ENCODE assay signal across 8 mouse cellular contexts in the genomic region with DNA sequence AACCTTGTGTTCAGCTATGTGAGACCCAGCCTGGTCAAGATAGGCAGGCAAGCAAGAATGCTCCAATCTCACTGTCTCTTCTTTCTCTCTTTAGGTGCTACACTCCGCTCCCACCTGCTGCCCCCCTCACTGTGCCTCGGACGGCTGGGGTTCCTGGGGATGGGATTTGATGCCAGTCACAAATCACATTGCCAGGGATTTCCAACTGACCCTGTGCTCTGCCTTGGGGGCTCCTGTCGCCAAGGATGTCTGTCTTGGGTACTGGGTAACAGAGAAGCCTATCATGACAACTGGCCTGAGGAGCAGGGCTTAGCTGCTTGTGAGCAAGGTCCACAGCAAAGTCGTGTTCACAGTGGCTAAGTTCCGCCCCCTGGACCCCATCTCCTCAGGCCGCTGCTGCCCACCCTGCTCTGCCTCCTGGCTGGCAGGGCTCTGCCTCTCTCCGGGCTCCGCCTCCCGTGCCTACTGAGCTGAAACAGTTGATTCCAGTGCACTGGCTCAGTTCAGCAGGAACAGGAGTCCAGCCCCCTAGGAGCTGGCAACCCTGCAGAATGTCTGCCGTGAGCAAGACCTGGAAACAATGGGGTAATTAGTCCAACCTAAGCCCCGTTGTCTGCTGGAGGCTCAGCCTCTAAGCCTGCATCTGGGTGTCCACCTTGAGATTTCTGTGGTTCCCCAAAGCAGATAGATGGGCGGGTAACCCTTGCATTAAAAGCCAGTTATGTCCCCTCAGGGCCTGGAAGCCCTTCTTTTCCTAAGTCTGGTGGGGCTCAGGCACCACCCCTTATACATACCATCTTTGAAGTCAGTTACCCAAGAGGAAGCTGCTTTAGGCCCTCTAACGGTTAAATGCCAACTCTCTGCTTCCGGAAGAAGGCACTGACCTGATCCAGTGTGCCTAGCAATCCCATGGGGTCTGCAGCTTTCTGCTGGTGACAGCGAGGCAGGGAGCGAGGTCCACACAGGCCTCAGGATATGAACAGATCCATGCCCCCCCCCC. TPM values are rescaled to one million over a fixed set of nuclear protein-coding genes. Genes with fewer than 3 reads are reported as not detected.
DNase-seq lines count a peak whose midpoint lies in the region; ATAC-seq lines count a peak whose summit lies in the region.

No protein-coding gene starts in this region.

- no peak for DNase-seq in lung, postnatal 4 days
- peak; percentile 60 to 69 for DNase-seq in kidney, postnatal 25 days
- peak; percentile 45 for DNase-seq in splenic B cell, adult 2 months (ENCODE audit: low read depth, low spot score)
- DNase-seq in frontal cortex, postnatal 36 days (ENCODE audit: low spot score in 2 of 2), result no peak
- DNase-seq in right cerebral cortex, postnatal 10 days (ENCODE audit: low spot score in 2 of 2), result no peak
- no peak for DNase-seq in gastrocnemius, adult 8-10 months (ENCODE audit: low spot score in 2 of 2)

- no peak overlapping the region for H3K4me3 ChIP-seq in lung, embryonic 15.5 days
- H3K4me3 ChIP-seq in forebrain, embryonic 12.5 days (replicated peaks), result no peak overlapping the region

- no peak overlapping the region; the same call in 1 of the 2 replicates for H3K4me2 ChIP-seq in lung, embryonic 15.5 days
- H3K4me2 ChIP-seq in forebrain, embryonic 12.5 days, result no peak overlapping the region

- no peaks in the 10 kb centered on the region for H3K27me3 ChIP-seq in lung, embryonic 15.5 days
- no peaks in the 10 kb centered on the region for H3K27me3 ChIP-seq in forebrain, embryonic 12.5 days
- H3K27me3 ChIP-seq in splenic B cell, adult 2 months (ENCODE audit: control insufficient read depth, insufficient read depth, low read length, poor library complexity, severe bottlenecking), result no peaks in the 10 kb centered on the region

- H3K9me3 ChIP-seq in lung, embryonic 15.5 days, result no peaks in the 10 kb centered on the region
- no peaks in the 10 kb centered on the region for H3K9me3 ChIP-seq in forebrain, embryonic 12.5 days

- H3K9ac ChIP-seq in lung, embryonic 15.5 days, result no peak overlapping the region
- peak overlapping the region; percentile 33; the same call in 1 of the 2 replicates for H3K9ac ChIP-seq in forebrain, embryonic 12.5 days

- H3K27ac ChIP-seq in lung, embryonic 15.5 days, result peak overlapping the region; percentile 70
- peak overlapping the region; percentile 54; the same call in 1 of the 2 replicates for H3K27ac ChIP-seq in forebrain, embryonic 12.5 days

- peaks cover 20% of the 10 kb centered on the region for H3K4me1 ChIP-seq in lung, embryonic 15.5 days
- H3K4me1 ChIP-seq in forebrain, embryonic 12.5 days, result peaks cover 34% of the 10 kb centered on the region

- no peak for ATAC-seq in lung, embryonic 15.5 days (ENCODE audit: borderline replicate concordance, extremely low read depth, low FRiP score, low TSS enrichment)
- ATAC-seq in forebrain, embryonic 12.5 days (ENCODE audit: low FRiP score), result no peak

- peaks cover 62% of the 10 kb centered on the region for H3K36me3 ChIP-seq in lung, embryonic 15.5 days
- H3K36me3 ChIP-seq in forebrain, embryonic 12.5 days (replicated peaks), result peaks cover 45% of the 10 kb centered on the region
- H3K36me3 ChIP-seq in splenic B cell, adult 2 months (ENCODE audit: control insufficient read depth, insufficient read depth, low read length, poor library complexity, severe bottlenecking), result peaks cover 4% of the 10 kb centered on the region; the same call in 1 of the 2 replicates

- WGBS in lung, embryonic 15.5 days, result 61% methylated on average over 17 of the region's 17 CpGs
- WGBS in forebrain, embryonic 12.5 days, result 34% methylated on average over 17 of the region's 17 CpGs

RNA-seq across cellular contexts. Expression of a gene that starts 23.7 kb away (rescaled TPM):
- 2.7 and 3.2 TPM in 2 replicates for polyA plus RNA-seq in lung, embryonic 15.5 days (2015; fragmentation: Nextera tagmentation; extraction: Ambion mirVana)
- 5.9 and 6.0 TPM in 2 replicates for polyA plus RNA-seq in forebrain, embryonic 12.5 days (2016; fragmentation: Nextera tagmentation; extraction: Ambion mirVana)
- not detected for total RNA-seq in gastrocnemius, adult 8-10 months (2022)

RNA-seq across cellular contexts. Expression of a gene that starts 28.2 kb away (rescaled TPM):
- 13.6 and 14.2 TPM in 2 replicates for polyA plus RNA-seq in lung, embryonic 15.5 days (2015; fragmentation: Nextera tagmentation; extraction: Ambion mirVana)
- polyA plus RNA-seq in forebrain, embryonic 12.5 days (2016; fragmentation: Nextera tagmentation; extraction: Ambion mirVana), result 47.7 and 53.4 TPM in 2 replicates
- 1 to 10 TPM; 6.8 to 7.9 (median 7.0) TPM for total RNA-seq in gastrocnemius, adult 8-10 months (2022)

RNA-seq across cellular contexts. Expression of a gene that starts 40.8 kb away (rescaled TPM):
- 320 and 350 TPM in 2 replicates for polyA plus RNA-seq in lung, embryonic 15.5 days (2015; fragmentation: Nextera tagmentation; extraction: Ambion mirVana)
- polyA plus RNA-seq in forebrain, embryonic 12.5 days (2016; fragmentation: Nextera tagmentation; extraction: Ambion mirVana), result 267 and 271 TPM in 2 replicates
- 100 to 1,000 TPM; 142 to 179 (median 152) TPM for total RNA-seq in gastrocnemius, adult 8-10 months (2022)

RNA-seq across cellular contexts. Expression of a gene that starts 48.4 kb away (rescaled TPM):
- 67.2 and 72.4 TPM in 2 replicates for polyA plus RNA-seq in lung, embryonic 15.5 days (2015; fragmentation: Nextera tagmentation; extraction: Ambion mirVana)
- 49.1 and 60.1 TPM in 2 replicates for polyA plus RNA-seq in forebrain, embryonic 12.5 days (2016; fragmentation: Nextera tagmentation; extraction: Ambion mirVana)
- 10 to 100 TPM; 13.3 to 18.8 (median 16.4) TPM for total RNA-seq in gastrocnemius, adult 8-10 months (2022)

Comparison
In these comparisons a context has a peak if more than half of its experiments do, and no peak if none do; other contexts are left out.
1. DNase-seq: peak in kidney, postnatal 25 days (2 of 2) and splenic B cell, adult 2 months (single experiment); none in lung, postnatal 4 days (0 of 2), frontal cortex, postnatal 36 days (0 of 2), right cerebral cortex, postnatal 10 days (0 of 2) and gastrocnemius, adult 8-10 months (0 of 2).